Mouse (Mus musculus) liver, embryonic 14.5 days (tissue): ENCODE measurements at regions not wholly inside any gene's neighbourhood (a gene's known extent, or its start where the extent isn't known, plus 50 kb on each side); places are given as distances from the start of the nearest gene placed in this dataset.

Source experiments
- ATAC-seq: fragments of 200-750 bp; cut with Nextera tagmentation; 2 replicates; pipeline ENCODE4 v1.8.0; 2017; ENCODE audit warnings: moderate number of reproducible peaks, mild to moderate bottlenecking, moderate library complexity; ENCODE audit not compliant: insufficient read depth
- DNase-seq, 3 experiments: peaks; one replicate each; pipeline ENCODE4 v3.0.0-alpha.2; 2012 to 2013; ENCODE audit warnings: low read depth in 3 of 3, low spot score in 3 of 3
- H3K27ac ChIP-seq: fragments of 300-500 bp; sonication (generic); 2 replicates; pipeline ENCODE4 v1.5.1; 2014; ENCODE audit warnings: moderate library complexity, mild to moderate bottlenecking, control low read depth, inconsistent platforms
- H3K27me3 ChIP-seq: fragments of 300-500 bp; sonication (generic); 2 replicates; pipeline ENCODE4 v1.6.1; 2014; ENCODE audit warnings: mild to moderate bottlenecking, low read length, moderate library complexity; ENCODE audit not compliant: control insufficient read depth, insufficient read depth
- H3K36me3 ChIP-seq: fragments of 300-500 bp; sonication (generic); replicated peaks from 2 replicates; pipeline ENCODE4 v1.6.1; 2014; ENCODE audit warnings: low read depth; ENCODE audit not compliant: control insufficient read depth, insufficient read depth
- H3K4me1 ChIP-seq, 2 experiments: fragments of 200-500 bp in 1 of 2; fragments of 300-500 bp in 1 of 2; sonication (generic) in 1 of 2; replicated peaks; 2 replicates each; pipeline ENCODE4 v1.6.1; 2012 to 2014; ENCODE audit warnings: antibody characterized with exemption in 1 of 2, inconsistent platforms in 1 of 2, low read length in 1 of 2; ENCODE audit not compliant: control insufficient read depth in 2 of 2, insufficient read depth in 2 of 2
- H3K4me2 ChIP-seq: fragments of 300-500 bp; sonication (generic); 2 replicates; pipeline ENCODE4 v1.6.1; 2014; ENCODE audit warnings: low read depth, mild to moderate bottlenecking, control low read depth, moderate library complexity
- H3K4me3 ChIP-seq, 2 experiments: fragments of 200-500 bp in 1 of 2; fragments of 300-500 bp in 1 of 2; sonication (generic) in 1 of 2; 2 replicates each; pipeline ENCODE4 v1.5.1; 2012 to 2014; ENCODE audit warnings: low read depth in 2 of 2, low read length in 2 of 2, mild to moderate bottlenecking in 2 of 2, control low read depth in 1 of 2, inconsistent platforms in 1 of 2, moderate library complexity in 1 of 2; ENCODE audit not compliant: insufficient read depth in 1 of 2
- H3K9ac ChIP-seq: fragments of 300-500 bp; sonication (generic); replicated peaks from 2 replicates; pipeline ENCODE4 v1.6.1; 2014; ENCODE audit warnings: mild to moderate bottlenecking, control low read depth, moderate library complexity
- H3K9me3 ChIP-seq: fragments of 300-500 bp; sonication (generic); 2 replicates; pipeline ENCODE4 v1.6.1; 2016; ENCODE audit warnings: low read length, mixed read lengths; ENCODE audit not compliant: control insufficient read depth
- CTCF ChIP-seq: IDR thresholded peaks from 2 replicates; pipeline ENCODE4 v1.5.1; 2016; ENCODE audit warnings: antibody characterized with exemption, low read depth, control low read depth
- EP300 ChIP-seq: IDR thresholded peaks from 2 replicates; pipeline ENCODE4 v1.6.1; 2016; ENCODE audit warnings: antibody characterized with exemption, low read depth
- WGBS: fragments of 180-500 bp; shearing (Covaris S2); extraction: QIAGEN DNeasy Blood & Tissue Kit; methylation state at CpG from one replicate; pipeline ENCODE4 v1.1.7; 2014; ENCODE audit not compliant: insufficient replicate concordance; 5-methylcytosine and 5-hydroxymethylcytosine counted together

DNA sequence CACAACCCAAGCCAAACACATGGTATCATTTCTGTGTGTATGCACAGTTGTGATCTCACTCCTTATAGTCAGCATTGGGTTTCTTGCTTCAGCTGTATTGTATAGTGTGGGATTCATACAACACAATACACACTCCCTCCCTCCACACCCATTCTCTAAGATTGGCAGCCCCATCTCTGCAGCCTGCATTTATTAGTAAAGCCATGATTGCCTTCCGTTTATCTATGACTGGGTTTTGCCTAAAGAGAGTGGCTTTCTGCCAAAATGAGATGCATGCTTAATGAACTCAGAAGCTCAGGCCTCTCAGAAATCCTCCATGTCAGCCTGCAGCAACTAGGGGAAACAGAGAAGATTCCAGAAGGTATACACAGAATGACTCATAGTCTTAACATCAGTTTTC is 129.4 kb upstream of the Chl1 start:
- 61% methylated on average over 1 of the region's 1 CpGs for WGBS
- TF ChIP-seq CTCF: no peak
- no peak for TF ChIP-seq EP300
- Histone ChIP-seq H3K27me3 (no peaks in the 10 kb centered on the region), H3K9ac (no peak overlapping the region), H3K27ac (no peak overlapping the region), H3K4me1 (no peaks in the 10 kb centered on the region), H3K4me3 (no peak overlapping the region), H3K4me2 (no peak overlapping the region), H3K36me3 (no peaks in the 10 kb centered on the region), H3K9me3 (no peaks in the 10 kb centered on the region)
- DNase-seq (no peak), ATAC-seq (no peak)

GRCm38 (mm10) chr6:103381930-103382329 is 128.5 kb upstream of the Chl1 start:
- H3K36me3 ChIP-seq: no peaks in the 10 kb centered on the region
- no peaks in the 10 kb centered on the region for H3K9me3 ChIP-seq
- no peak for ATAC-seq
- no peaks in the 10 kb centered on the region for H3K27me3 ChIP-seq
- H3K27ac ChIP-seq: no peak overlapping the region
- WGBS: 56% methylated on average over 2 of the region's 2 CpGs
- DNase-seq: no peak
- TF ChIP-seq CTCF: no peak
- no peak for TF ChIP-seq EP300
- no peak overlapping the region for H3K4me2 ChIP-seq
- H3K4me1 ChIP-seq: no peaks in the 10 kb centered on the region
- H3K4me3 ChIP-seq: no peak overlapping the region
- H3K9ac ChIP-seq: no peak overlapping the region

- TF ChIP-seq EP300 (no peak), CTCF (no peak)
- no peak overlapping the region for H3K4me3 ChIP-seq
- no peak overlapping the region for H3K9ac ChIP-seq
- 65% methylated on average over 4 of the region's 4 CpGs for WGBS
- no peak for ATAC-seq
- no peaks in the 10 kb centered on the region for H3K4me1 ChIP-seq
- H3K36me3 ChIP-seq: no peaks in the 10 kb centered on the region
- H3K27me3 ChIP-seq: no peaks in the 10 kb centered on the region
- no peak overlapping the region for H3K4me2 ChIP-seq
- no peak overlapping the region for H3K27ac ChIP-seq
- DNase-seq: no peak
- H3K9me3 ChIP-seq: no peaks in the 10 kb centered on the region
Observed at GRCm38 (mm10) chr6:103386591-103386990, 123.8 kb upstream of the Chl1 start.

GRCm38 (mm10) chr6:103405961-103406360 is 104.4 kb upstream of the Chl1 start:
- Histone ChIP-seq H3K9me3 (no peaks in the 10 kb centered on the region), H3K27me3 (no peaks in the 10 kb centered on the region), H3K9ac (no peak overlapping the region), H3K4me3 (no peak overlapping the region), H3K4me2 (no peak overlapping the region), H3K27ac (no peak overlapping the region), H3K4me1 (no peaks in the 10 kb centered on the region), H3K36me3 (no peaks in the 10 kb centered on the region)
- ATAC-seq (no peak), DNase-seq (no peak)
- no peak for TF ChIP-seq EP300
- no peak for TF ChIP-seq CTCF

DNA sequence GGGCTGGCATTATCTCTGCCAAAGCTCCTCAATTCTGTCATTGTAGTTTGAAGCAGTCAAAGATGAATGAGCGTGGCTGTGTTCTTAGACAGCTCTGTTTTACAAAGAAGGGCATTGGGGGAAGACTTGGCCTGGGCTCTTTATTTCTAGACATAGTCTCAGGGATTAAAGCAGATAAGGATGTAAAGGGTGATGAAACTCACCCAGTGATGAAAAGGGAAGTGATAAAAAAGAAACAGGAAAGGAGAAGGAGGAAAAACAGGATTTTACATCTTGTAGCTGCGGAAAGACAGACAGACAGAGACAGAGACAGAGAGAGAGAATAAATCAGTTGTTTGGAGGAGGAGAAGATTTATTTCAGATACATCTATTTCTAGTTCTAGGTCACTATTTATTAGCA is 95.5 kb upstream of the Chl1 start:
- no peak for TF ChIP-seq CTCF
- no peak for TF ChIP-seq EP300
- Histone ChIP-seq H3K9ac (no peak overlapping the region), H3K9me3 (no peaks in the 10 kb centered on the region), H3K27me3 (no peaks in the 10 kb centered on the region), H3K36me3 (no peaks in the 10 kb centered on the region), H3K4me3 (no peak overlapping the region), H3K27ac (no peak overlapping the region), H3K4me1 (no peaks in the 10 kb centered on the region), H3K4me2 (no peak overlapping the region)
- no peak for ATAC-seq
- 71% methylated on average over 2 of the region's 2 CpGs for WGBS
- DNase-seq: no peak
